Mouse (Mus musculus) kidney, adult 2 months (tissue): ENCODE data around the gene Sec22a.

Experiments used
- CTCF ChIP-seq: fragments of 200-500 bp; conservative IDR thresholded peaks from 2 replicates; pipeline ENCODE4 v1.5.1; 2011; ENCODE audit warnings: low read depth, mild to moderate bottlenecking, control low read depth, low read length, moderate library complexity, mixed read lengths; ENCODE audit not compliant: insufficient read depth, insufficient read length
- POLR2A ChIP-seq: fragments of 200-500 bp; IDR thresholded peaks from one replicate; pipeline ENCODE4 v1.6.1; 2011; ENCODE audit warnings: low read depth, low read length, control low read depth

DNA sequence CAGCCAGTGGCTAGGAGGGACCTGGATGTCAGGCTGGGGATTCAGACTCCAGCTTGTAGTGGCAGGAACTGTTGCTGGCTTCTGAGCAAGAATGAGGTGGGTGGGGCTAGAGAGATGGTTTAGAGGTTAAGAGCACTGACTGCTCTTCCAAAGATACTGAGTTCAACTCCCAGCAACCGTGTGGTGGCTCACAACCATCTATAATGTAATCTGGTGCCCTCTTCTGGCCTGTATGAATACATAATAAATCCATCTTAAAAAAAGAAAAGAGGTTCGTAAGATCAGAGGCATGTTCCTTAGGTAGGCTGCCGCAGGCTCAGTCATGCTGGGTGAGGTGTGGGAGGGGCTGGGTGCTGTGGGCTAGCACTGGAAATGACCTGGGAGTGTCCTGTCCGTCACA is 92.1 kb downstream of the Sec22a start:
- TF ChIP-seq CTCF, result no peak
- no peak for TF ChIP-seq POLR2A
